Mouse (Mus musculus): ENCODE data around the gene Fmo5.

The Fmo5 gene

DNA sequence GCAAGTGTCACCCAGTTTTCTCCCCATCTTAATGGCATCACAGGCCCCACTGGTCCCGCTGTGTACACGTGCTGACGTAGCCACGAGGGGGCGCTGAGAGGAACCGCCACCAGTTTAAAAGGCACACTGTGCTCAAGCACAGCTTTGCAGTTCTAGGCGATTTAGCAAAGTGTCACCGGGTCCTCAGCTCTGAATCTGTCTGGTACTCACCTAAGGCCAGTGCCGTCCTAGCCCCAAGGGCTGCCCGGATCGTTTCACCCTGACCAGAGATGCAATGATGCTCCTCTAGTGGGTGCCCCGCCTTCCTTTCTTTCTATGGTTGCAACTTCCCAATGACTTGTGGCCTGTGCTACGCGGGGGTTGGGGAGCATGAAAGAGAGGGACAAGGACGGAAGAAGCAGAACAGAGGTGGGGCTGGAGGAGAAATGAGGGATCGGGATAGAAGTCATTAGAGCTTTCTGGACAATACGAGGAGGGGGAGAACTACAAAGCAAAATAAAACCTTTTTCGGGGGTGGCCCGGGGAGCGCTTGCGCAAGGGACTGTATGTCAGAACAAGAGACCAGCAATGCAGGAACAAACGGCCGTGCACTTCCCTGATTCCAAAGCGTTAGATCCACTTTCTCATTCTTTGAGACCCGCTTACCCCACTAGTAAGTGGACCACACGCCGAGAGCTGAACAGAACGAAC, 52.2 kb downstream of the Fmo5 start:
- DNase-seq (ENCODE audit: low read depth, low spot score) = peak; percentile 91

DNA sequence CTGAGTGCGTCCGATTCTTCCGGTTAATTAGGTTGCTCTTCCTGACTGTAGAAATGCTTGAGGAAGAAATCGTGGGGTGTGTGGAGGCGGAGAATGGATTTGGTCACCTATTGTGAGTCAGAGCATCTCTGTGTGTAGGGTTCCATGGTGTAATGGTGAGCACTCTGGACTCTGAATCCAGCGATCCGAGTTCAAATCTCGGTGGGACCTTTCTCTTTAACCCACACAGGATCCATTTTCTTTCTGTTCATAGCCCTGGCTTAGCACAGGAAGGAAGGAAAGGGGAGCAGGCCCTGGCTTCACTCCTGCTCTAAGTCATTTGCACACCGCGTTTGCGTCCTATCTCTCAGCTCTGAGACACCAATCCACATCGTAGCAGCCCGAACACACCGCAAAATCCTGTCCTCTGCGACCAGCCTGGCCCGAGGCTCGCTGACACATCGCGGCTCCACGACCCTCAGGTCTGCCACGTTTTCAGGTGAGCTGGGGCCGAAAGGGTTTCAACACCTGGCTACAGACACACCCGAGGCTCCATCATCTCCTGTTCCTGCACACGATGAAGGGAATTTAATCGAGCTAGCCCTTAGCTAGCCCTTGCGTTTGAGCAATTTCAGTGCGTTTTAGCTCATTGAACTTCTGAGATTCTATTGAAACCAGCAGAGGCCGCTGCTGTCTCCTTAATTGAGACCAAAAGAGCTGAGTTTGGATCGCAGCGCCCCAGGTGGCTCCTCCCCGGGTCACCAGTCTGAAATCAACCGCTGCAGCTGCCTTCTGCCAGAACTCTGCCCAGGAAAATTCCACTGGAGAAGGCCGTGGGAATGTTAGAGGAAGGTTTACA, 52.9 kb downstream of the Fmo5 start:
- DNase-seq (ENCODE audit: low read depth, low spot score) = peak; percentile 90

DNA sequence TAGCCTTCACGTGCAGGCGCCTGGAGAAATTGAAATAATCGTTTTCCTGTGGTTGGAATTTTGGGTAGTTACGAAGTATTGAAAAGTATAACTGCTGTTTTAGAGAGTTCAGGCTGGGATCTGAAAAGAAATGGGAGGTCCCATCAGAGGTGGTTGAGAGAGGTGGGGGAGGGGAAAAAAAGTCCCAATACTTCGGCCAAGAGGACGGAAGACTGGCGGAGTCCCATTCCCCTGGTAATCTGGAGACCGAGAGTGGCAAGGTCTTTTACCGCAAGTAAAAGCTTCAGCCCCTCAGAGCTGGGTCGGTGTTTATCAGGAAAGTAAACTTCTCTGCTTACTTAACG, 53.5 kb downstream of the Fmo5 start:
- no peak for DNase-seq (ENCODE audit: low read depth, low spot score)

DNA sequence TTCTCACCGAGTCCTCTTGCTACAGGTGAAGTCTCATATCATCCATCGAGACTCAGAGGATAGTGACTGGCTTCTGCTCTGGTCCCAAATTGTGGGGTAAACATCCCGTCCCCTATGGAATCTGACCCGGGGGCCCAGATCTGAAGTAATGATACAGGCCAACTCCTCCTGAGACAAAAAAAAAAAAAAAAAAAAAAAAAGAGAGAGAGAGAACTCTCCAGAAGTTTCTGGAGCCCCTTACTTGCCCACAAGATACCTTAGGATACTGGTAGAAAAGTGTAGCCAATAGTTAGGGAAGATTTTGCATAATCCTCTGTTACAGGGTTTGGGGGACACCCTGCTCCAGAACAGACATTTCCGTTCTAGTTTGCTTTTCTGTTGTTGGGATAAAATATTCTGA, 54.0 kb downstream of the Fmo5 start:
- DNase-seq (ENCODE audit: low read depth, low spot score) = no peak

DNA sequence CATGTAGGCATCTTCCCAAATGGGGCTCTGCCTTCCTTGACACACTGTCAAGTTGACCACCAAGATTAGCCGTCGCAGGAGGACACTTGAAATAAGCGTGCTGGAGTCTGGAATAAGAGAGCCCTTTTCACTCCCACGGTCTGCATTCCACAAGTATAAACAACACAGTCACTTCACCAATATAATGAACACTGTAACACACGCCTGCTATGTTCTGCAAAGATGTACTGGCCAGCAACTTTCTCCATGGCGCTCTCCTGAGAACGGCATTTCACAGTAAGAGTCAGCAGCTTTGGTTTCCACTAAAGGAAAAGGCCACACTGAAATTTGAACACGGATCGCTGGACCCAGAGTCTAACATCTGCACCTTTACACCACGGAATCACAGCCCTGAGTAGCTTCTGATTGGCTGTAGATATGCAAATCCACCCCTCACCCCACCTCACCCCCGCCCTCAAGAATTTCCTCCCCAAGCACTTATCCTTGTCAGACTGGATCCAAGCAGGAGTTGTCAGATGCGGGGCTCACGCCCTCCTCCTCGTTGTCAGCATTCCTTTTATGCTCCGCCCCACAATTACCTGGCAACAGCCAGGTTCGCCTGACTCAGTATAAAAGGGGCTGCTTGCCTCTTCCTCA, 55.1 kb downstream of the Fmo5 start:
- no peak for DNase-seq (ENCODE audit: low read depth, low spot score)

DNA sequence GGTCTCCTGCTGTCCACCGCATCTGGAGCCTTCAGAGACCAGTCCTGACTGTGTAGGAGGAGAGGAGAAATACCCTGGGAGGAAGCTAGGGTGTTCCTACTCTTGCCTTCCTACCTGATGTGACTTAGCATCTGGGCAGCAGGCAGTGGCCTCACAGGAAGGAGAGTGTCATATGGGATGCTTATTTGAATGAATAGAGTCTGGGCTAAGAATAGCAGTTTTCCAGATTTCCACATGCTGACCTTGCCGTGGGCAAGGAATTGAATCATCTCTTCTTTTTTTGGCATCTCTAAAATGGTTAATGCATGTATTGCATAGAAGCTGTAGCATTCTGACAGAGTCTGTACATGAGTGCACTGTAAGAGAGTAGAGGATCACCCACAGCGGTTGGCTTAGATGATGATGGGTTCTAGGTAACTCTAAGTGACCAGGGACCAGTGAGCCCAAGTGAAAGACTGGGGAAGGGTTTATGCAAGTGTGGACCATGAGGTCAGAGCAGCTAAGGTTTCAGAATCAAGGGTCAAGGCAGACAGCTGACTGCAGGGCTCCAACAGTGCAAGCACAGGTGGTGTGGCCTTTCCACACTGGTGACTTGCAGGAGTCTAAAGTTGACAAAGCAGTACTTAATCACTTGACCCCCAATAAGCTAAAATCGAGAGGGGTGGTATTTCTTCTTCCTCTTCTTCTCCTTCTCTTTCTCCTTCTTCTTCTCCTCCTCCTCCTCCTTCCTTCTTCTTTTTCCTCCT, 57.9 kb downstream of the Fmo5 start:
- no peak for DNase-seq (ENCODE audit: low read depth, low spot score)

DNA sequence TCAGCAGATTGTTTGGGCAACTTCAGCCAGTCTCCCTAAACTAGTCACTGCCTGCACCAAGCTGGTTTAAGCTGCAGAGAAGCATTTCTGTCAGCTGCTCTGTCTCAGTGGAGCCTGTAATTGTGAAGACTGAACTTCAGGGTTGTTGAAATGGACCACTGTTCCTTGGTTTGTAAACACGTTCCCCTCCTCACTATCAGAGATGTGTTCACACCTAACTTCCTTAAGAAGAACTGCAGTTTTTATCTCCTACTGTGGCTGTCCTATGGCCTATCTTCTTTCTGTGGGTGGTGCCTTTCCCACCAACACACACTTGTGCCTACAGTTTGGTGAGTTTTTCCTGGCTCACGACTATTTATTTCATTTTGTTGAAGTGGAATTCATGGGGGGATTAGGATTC, 60.7 kb downstream of the Fmo5 start:
- no peak for DNase-seq (ENCODE audit: low read depth, low spot score)

DNA sequence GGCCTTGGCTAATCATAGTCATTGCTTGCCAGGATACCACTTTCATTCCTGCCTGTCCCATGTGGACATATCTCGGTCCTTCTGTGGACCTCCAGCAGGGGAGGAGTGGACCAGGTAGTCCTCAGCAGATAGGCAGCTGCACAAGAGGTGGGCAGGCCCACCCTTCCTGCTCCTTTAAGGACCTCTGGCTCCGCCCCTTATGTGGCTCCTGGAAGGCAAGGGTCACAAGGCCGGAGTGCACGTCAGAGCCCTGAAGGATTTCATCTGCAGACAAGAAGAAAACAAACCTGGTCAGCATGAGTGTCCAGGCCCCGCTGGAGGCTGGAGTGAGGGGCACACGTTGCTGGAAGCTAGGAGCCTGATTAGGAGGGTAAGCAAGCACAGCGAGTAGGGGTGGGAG, 62.0 kb downstream of the Fmo5 start:
- no peak for DNase-seq (ENCODE audit: low read depth, low spot score)

DNA sequence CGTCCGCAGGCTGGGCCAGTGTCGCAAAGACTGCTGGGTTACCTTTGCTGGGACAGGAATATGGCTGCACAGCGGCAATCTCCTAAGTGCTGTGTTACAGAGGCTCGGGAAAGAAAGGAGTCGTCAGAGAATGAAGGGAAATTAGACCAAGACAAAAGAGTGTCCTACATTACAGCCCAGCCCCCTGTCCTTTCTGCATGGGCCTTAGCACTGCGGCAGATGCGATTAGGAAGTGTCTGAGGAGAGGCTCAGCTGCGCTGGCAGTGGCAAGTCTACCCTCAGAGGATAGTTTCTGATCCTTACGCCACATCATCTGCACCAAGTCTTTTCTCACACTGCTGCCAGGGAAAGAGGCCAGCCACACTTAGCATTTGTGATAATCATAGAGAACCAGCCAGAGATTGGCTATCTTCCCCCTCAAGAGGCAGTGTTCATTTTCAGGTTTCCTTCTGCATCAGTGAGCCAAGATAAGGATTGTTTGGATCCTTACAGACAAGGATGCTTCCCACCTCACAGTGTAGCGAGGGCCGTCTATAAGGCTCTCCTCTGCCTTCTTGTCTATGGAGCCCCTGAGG, 62.9 kb downstream of the Fmo5 start:
- no peak for DNase-seq (ENCODE audit: low read depth, low spot score)

DNA sequence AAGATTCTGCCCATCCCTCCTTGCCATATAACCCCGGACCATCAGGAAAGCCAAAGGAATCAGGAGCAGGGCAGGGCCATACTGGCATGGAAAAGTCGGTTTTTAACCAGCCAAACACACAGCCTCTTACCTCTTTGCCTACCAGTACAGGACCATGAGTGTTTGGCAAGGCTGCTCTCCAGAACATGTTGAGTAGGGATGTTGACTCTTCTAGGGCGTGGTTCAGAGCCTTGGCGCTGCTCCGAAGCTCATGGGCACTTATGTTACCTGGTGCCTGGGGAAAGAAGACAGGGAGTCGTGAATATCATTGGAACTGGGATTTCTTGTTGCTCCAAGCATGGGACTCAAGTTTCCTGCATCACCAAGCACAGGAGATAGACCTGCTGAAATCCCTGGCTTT, 65.2 kb downstream of the Fmo5 start:
- DNase-seq (ENCODE audit: low read depth, low spot score) = no peak

DNA sequence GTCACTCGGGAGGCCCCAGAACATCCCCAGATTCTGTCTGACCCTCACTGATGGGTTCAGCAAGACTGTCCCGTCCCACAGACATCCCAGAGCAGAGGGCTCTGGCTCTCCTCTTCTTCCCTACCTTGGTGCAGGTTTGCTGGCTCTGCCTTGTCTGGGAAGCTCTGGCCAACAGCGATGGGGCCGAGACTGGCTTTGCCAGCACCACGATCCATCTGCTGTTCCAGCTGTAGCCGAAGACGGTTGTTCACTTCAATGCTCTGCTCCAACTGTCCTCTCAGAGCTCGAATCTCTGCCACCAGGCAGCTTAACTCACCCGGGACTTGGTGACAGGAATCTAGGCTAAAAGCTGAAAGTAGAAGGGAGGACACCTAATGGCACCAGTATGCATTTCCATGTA, 68.3 kb downstream of the Fmo5 start:
- DNase-seq (ENCODE audit: low read depth, low spot score) = no peak

DNA sequence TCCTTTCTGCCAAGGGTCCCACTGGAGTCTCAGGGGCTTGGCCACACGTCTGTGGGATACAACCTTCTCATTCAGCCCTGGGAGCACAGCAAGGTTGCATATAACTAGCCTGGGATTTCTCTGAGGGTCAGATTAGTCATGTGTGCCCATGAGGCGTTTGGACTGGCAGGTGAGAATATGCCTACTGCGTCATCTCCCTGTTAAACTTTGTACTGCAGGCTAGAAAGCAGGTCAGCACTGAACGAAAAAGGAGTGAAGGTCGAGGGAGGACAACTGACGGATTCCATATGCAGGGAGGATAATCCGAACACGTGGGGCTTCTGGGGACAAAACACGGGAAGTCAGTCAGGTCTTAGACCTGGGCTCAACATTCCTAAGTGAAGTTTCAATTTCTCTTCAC, 68.7 kb downstream of the Fmo5 start:
- no peak for DNase-seq (ENCODE audit: low read depth, low spot score)

DNA sequence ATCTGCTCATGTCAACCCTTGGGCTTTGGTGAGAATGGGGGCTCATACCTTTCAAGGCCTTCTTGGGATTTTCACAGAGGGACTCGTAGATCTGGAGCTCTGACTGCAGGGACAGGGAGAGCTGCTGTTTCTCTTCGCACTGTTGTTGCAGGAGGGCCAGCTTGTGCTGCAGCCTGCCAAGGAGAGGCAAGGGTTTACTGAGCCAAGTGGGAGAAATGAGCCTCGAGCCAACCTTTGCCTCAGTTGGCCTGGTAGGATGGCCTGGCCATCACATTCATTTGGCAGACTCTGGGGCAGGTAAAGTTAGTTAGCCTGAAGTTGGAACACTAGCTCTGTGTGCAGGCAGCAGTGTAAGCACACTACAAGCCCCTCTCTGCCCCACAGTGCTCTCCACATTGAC, 70.5 kb downstream of the Fmo5 start:
- DNase-seq (ENCODE audit: low read depth, low spot score) = no peak

DNA sequence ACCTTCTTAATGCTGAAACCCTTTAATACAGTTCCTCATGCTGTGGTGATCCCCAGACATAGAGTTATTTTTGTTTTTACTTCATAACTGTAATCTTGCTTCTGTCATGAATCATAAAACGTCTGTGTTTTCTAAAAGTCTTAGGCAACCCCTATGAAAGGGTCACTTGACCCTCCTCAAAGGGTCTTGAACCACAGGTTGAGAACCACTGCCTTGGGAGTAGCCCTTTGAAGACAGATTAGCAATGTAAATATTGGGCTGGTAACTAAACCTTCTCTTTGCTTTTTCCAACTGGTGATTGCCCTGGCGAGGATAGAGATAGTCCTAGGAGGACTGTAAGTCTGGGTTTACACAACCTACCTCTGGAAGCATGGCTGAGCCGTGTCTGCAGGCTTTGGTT, 72.6 kb downstream of the Fmo5 start:
- no peak for DNase-seq (ENCODE audit: low read depth, low spot score)

DNA sequence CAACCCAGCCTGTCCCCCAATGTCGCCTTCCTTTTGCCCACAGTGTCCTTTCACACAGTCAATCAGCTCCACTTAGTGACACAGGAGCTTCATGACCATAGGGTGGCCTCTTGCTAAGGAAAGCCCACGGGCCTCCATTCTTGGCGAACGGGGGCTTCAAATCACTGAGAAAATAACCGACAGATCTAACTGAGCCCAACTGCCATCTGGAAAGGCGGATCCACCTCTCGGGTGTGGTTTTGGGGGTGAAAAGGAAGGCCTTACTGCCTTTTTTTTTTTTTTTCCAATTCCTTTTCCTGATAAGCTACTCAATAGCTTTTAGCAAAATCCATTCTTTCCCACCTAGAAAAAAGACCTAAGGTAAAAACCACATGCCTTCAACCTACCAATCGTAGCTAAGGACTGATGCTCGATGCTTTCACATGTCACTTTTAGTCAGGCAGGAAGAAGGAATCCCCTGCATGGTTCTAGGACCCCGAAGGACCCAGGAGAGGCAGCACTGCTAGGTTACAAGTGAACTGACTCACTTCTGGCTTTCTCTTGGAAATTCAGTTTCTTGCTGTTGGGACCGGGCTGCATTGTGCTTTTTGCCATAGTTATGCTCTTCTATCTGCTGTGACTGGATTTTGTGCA, 74.0 kb downstream of the Fmo5 start:
- DNase-seq (ENCODE audit: low read depth, low spot score) = no peak
